Mouse (Mus musculus) embryonic facial prominence, embryonic 10.5 days (tissue): ENCODE results near the gene Mapk3. TPM values are rescaled to one million over a fixed set of nuclear protein-coding genes. Genes with fewer than 3 reads are reported as not detected.
"Not testable (repeated sequence)": the region's sequence is repeated elsewhere in the genome, so short reads cannot be mapped to it uniquely, and the experiment has no call there.

Experiments used
- DNase-seq: peaks from one replicate; pipeline ENCODE4 v3.0.0-alpha.2; 2017; ENCODE audit warnings: low spot score
- H3K27ac ChIP-seq: fragments of 300-500 bp; sonication (generic); replicated peaks from 2 replicates; pipeline ENCODE4 v1.5.1; 2016; ENCODE audit warnings: mild to moderate bottlenecking
- H3K27me3 ChIP-seq: fragments of 300-500 bp; sonication (generic); replicated peaks from 2 replicates; pipeline ENCODE4 v1.6.1; 2016; ENCODE audit warnings: low read depth, mild to moderate bottlenecking; ENCODE audit not compliant: poor library complexity, severe bottlenecking
- H3K36me3 ChIP-seq: fragments of 300-500 bp; sonication (generic); replicated peaks from 2 replicates; pipeline ENCODE4 v1.6.1; 2016; ENCODE audit warnings: mild to moderate bottlenecking, moderate library complexity
- H3K4me1 ChIP-seq: fragments of 300-500 bp; sonication (generic); 2 replicates; pipeline ENCODE4 v1.6.1; 2016
- H3K4me3 ChIP-seq: fragments of 300-500 bp; sonication (generic); 2 replicates; pipeline ENCODE4 v1.5.1; 2016; ENCODE audit warnings: mild to moderate bottlenecking, moderate library complexity
- H3K9me3 ChIP-seq: fragments of 300-500 bp; sonication (generic); 2 replicates; pipeline ENCODE4 v1.6.1; 2016; ENCODE audit warnings: mild to moderate bottlenecking
- WGBS: fragments of 180-500 bp; shearing (Covaris S2); methylation state at CpG from one replicate; pipeline ENCODE4 v1.1.7; 2016; 5-methylcytosine and 5-hydroxymethylcytosine counted together
- polyA plus RNA-seq: library from polyadenylated mRNA; unstranded; fragments of >200 nt; fragmentation: Nextera tagmentation; extraction: Ambion mirVana; gene quantifications from 2 replicates; pipeline ENCODE4 v1.2.1, GENCODE M21; 2016

Gene Mapk3
- polyA plus RNA-seq = 51.9 and 57.2 TPM in 2 replicates

- Histone ChIP-seq H3K4me1 (peaks cover 60% of the 10 kb centered on the region), H3K36me3 (peaks cover 30% of the 10 kb centered on the region), H3K9me3 (no peaks in the 10 kb centered on the region), H3K27me3 (no peaks in the 10 kb centered on the region), H3K27ac (peak within 1 kb of the TSS; percentile 97), H3K4me3 (peak within 1 kb of the TSS; percentile 91)
- WGBS = under 1% methylated on average over 37 of the region's 38 CpGs
- DNase-seq = peak; percentile 94
These were observed at the start of gene Mapk3 for GRCm38 (mm10) chr7:126759050-126759671. Mapk3 (plus strand) TSS chr7:126759601.

GRCm38 (mm10) chr7:126710266-126710665 lies 49.1 kb upstream of the Mapk3 start:
- no peak overlapping the region for H3K27ac ChIP-seq
- H3K27me3 ChIP-seq = peaks cover 14% of the 10 kb centered on the region
- peaks cover 8% of the 10 kb centered on the region; the same call in 1 of the 2 replicates for H3K9me3 ChIP-seq
- peaks cover under 1% of the 10 kb centered on the region; the same call in 1 of the 2 replicates for H3K4me1 ChIP-seq
- no peak for DNase-seq
- 76% methylated on average over 4 of the region's 4 CpGs for WGBS
- no peak overlapping the region for H3K4me3 ChIP-seq
- H3K36me3 ChIP-seq = no peaks in the 10 kb centered on the region

DNA sequence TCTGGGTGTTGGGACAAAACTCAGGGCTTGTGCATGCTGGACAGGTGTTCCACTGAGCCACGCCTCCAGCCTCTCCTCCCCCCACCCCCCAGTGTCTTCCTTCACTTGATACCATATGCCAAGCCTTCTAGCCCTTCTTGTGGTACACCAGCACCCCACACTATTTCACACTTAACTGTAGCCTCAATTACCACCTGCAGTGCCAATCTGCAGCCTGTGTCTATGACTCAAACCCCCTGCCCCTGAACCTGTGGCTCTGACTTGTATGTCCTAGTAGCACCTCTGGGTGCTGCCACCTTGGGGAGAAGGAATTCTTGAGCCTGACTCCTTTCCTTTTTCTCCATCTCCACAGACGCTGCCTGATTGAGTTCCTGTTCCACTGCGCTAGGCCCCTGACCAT lies 47.5 kb upstream of the Mapk3 start:
- Histone ChIP-seq H3K4me3 (no peak overlapping the region), H3K36me3 (no peaks in the 10 kb centered on the region), H3K4me1 (no peaks in the 10 kb centered on the region), H3K27me3 (no peaks in the 10 kb centered on the region), H3K9me3 (peaks cover 8% of the 10 kb centered on the region; the same call in 1 of the 2 replicates), H3K27ac (no peak overlapping the region)
- no peak for DNase-seq
- WGBS = 74% methylated on average over 3 of the region's 3 CpGs

GRCm38 (mm10) chr7:126715679-126716078 lies 43.7 kb upstream of the Mapk3 start:
- H3K4me1 ChIP-seq = no peaks in the 10 kb centered on the region
- DNase-seq = no peak
- no peaks in the 10 kb centered on the region for H3K27me3 ChIP-seq
- no peak overlapping the region for H3K4me3 ChIP-seq
- H3K9me3 ChIP-seq = no peaks in the 10 kb centered on the region
- WGBS = 79% methylated on average over 4 of the region's 4 CpGs
- H3K27ac ChIP-seq = no peak overlapping the region
- no peaks in the 10 kb centered on the region for H3K36me3 ChIP-seq

- H3K27me3 ChIP-seq = no peaks in the 10 kb centered on the region
- no peaks in the 10 kb centered on the region for H3K36me3 ChIP-seq
- no peaks in the 10 kb centered on the region for H3K4me1 ChIP-seq
- WGBS = 90% methylated on average over 3 of the region's 3 CpGs
- no peak overlapping the region for H3K4me3 ChIP-seq
- no peak for DNase-seq
- peaks cover 2% of the 10 kb centered on the region; the same call in 1 of the 2 replicates for H3K9me3 ChIP-seq
- H3K27ac ChIP-seq = no peak overlapping the region
These were observed 41.8 kb upstream of the Mapk3 start for GRCm38 (mm10) chr7:126717566-126717965.

- Histone ChIP-seq H3K4me1 (no peaks in the 10 kb centered on the region), H3K9me3 (peaks cover 2% of the 10 kb centered on the region; the same call in 1 of the 2 replicates), H3K4me3 (no peak overlapping the region), H3K36me3 (no peaks in the 10 kb centered on the region), H3K27me3 (no peaks in the 10 kb centered on the region), H3K27ac (no peak overlapping the region)
- DNase-seq = no peak
- 93% methylated on average over 5 of the region's 5 CpGs for WGBS
These were observed 40.5 kb upstream of the Mapk3 start for GRCm38 (mm10) chr7:126718787-126719337.

DNA sequence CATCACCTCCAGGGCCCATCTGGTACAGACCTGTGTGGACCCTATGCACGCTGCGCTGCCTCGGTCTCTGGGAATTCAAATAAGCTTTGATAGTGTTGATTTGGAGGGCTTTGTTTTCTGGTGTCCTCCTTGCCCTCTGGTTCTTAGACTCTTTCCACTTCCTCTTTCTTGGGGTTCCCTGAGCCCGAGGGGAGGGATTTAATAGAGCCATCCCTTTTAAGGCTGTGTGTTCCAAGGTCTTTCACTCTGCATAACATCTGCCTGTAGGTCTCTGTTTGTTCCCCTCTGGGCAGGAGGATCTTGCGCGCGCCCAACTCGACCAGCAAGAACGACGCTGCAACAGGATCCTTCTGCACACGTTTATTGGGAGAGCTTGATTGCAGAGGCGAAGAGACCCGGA lies 37.8 kb upstream of the Mapk3 start:
- no peak overlapping the region for H3K27ac ChIP-seq
- peaks cover 2% of the 10 kb centered on the region; the same call in 1 of the 2 replicates for H3K9me3 ChIP-seq
- H3K4me1 ChIP-seq = no peaks in the 10 kb centered on the region
- DNase-seq = no peak
- H3K4me3 ChIP-seq = no peak overlapping the region
- H3K27me3 ChIP-seq = no peaks in the 10 kb centered on the region
- 92% methylated on average over 13 of the region's 13 CpGs for WGBS
- H3K36me3 ChIP-seq = no peaks in the 10 kb centered on the region

- 73% methylated on average over 3 of the region's 3 CpGs for WGBS
- Histone ChIP-seq H3K36me3 (no peaks in the 10 kb centered on the region), H3K9me3 (peaks cover 2% of the 10 kb centered on the region; the same call in 1 of the 2 replicates), H3K27me3 (no peaks in the 10 kb centered on the region), H3K27ac (no peak overlapping the region), H3K4me3 (no peak overlapping the region), H3K4me1 (no peaks in the 10 kb centered on the region)
- DNase-seq = no peak
These were observed 34.3 kb upstream of the Mapk3 start for GRCm38 (mm10) chr7:126725077-126725476.

GRCm38 (mm10) chr7:126725667-126726066 lies 33.7 kb upstream of the Mapk3 start:
- 83% methylated on average over 5 of the region's 5 CpGs for WGBS
- no peak for DNase-seq

DNA sequence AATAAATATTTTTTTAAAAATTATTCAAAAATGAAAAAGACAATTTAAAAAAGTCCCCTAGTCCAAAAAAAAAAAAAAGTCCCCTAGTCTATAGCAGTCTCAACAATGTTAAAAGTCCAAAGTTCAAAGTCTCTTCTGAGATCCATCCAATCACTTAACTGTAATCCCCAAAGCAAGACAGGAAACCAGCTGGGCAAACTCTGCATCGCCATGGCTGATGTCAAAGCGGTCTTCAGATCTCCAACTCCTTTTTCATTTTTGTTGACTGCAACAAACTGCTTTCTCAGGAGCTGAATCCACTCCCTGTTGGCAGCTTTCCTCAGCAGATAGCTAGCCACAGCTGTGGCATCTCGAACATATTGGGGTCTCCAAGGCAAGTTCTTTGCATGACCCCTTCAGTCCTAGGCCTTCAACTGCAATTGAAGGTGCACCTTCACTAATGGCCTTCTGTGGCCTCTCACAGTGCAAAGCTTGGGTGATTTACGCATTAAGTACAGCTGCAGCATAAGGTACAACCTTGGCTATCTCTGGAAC lies 29.1 kb upstream of the Mapk3 start:
- not testable (repeated sequence) for H3K9me3 ChIP-seq, H3K4me1 ChIP-seq, DNase-seq, H3K27ac ChIP-seq, H3K36me3 ChIP-seq, H3K27me3 ChIP-seq, H3K4me3 ChIP-seq
- 84% methylated on average over 4 of the region's 4 CpGs for WGBS

More at GRCm38 (mm10) chr7:126725667-126726066, 33.7 kb upstream of the Mapk3 start:
- Histone ChIP-seq H3K36me3 (no peaks in the 10 kb centered on the region), H3K9me3 (peaks cover 2% of the 10 kb centered on the region; the same call in 1 of the 2 replicates), H3K4me1 (no peaks in the 10 kb centered on the region), H3K27ac (no peak overlapping the region), H3K4me3 (no peak overlapping the region), H3K27me3 (no peaks in the 10 kb centered on the region)

DNA sequence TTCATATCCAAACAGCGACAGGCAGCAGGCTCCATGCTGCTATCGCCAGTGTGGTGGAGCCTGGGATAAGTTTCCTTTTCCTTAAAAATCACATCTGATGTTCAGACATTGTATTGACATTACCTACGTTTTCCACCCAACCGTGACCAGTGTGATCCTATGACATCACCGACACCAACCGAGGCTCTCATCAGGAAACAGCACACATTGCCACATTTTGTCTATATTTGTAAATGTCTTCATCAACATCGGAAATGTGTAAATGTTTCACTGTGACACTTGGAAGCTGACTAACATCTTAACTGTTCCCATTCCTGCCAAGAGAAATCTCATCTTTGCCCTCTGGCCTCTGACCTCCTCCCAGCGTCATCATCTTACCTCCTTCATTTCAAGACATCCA lies 23.3 kb upstream of the Mapk3 start:
- Histone ChIP-seq H3K36me3 (no peaks in the 10 kb centered on the region), H3K4me3 (no peak overlapping the region), H3K9me3 (no peaks in the 10 kb centered on the region), H3K27ac (no peak overlapping the region), H3K27me3 (no peaks in the 10 kb centered on the region), H3K4me1 (0 out of 2 replicates have a peak, but pooled peaks cover 3% of the 10 kb centered on the region)
- DNase-seq = no peak
- 79% methylated on average over 8 of the region's 8 CpGs for WGBS

DNA sequence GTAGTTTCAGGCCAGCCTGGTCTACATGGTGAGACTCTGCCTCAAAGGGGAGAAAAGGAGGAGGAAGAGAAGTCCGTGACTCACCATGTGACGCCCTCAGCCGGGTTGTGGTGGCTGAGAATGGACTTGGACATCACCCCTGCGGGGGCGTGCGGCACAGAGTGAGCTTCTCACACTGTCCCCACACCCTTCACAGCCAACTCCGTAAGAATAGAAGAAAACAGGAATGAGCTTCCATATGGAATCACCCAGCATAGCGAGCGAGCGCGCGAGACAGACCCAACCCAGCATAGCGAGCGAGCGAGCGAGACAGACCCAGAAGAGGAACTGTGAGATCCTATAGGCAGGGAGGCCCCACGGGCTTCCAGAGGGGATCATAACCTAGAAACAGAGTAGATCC lies 19.9 kb upstream of the Mapk3 start:
- Histone ChIP-seq H3K4me3 (no peak overlapping the region), H3K9me3 (no peaks in the 10 kb centered on the region), H3K36me3 (no peaks in the 10 kb centered on the region), H3K4me1 (0 out of 2 replicates have a peak, but pooled peaks cover 3% of the 10 kb centered on the region), H3K27me3 (no peaks in the 10 kb centered on the region), H3K27ac (no peak overlapping the region)
- WGBS = 88% methylated on average over 17 of the region's 17 CpGs
- no peak for DNase-seq
